Mouse (Mus musculus) urinary bladder, postnatal 10 days (tissue): ENCODE data around the gene Glb1l.

Source experiments
- DNase-seq: peaks from one replicate; pipeline ENCODE4 v3.0.0; 2022; ENCODE audit warnings: low spot score

Gene Glb1l

GRCm38 (mm10) chr1:75192452-75192851, 18.2 kb downstream of the Glb1l start:
- no peak for DNase-seq

- peak; percentile 79 for DNase-seq
Measured at GRCm38 (mm10) chr1:75191622-75192402, 18.8 kb downstream of the Glb1l start, which contains the start of the genes Ankzf1 and Atg9a. TSS of gene Ankzf1 (plus strand) at chr1:75192151. TSS of gene Atg9a (minus strand) at chr1:75192196.

GRCm38 (mm10) chr1:75191258-75191621, 19.4 kb downstream of the Glb1l start:
- no peak for DNase-seq

- no peak for DNase-seq
Measured at GRCm38 (mm10) chr1:75190577-75190976, 20.0 kb downstream of the Glb1l start.

- no peak for DNase-seq
Measured at GRCm38 (mm10) chr1:75187914-75188483, 22.6 kb downstream of the Glb1l start.

GRCm38 (mm10) chr1:75187126-75187525, 23.5 kb downstream of the Glb1l start:
- no peak for DNase-seq

GRCm38 (mm10) chr1:75185495-75185894, 25.1 kb downstream of the Glb1l start:
- DNase-seq: no peak

GRCm38 (mm10) chr1:75182160-75182559, 28.5 kb downstream of the Glb1l start:
- no peak for DNase-seq

GRCm38 (mm10) chr1:75181377-75181870, 29.2 kb downstream of the Glb1l start:
- DNase-seq: no peak

- no peak for DNase-seq
Measured at GRCm38 (mm10) chr1:75180741-75181140, 29.9 kb downstream of the Glb1l start.

- DNase-seq: peak; percentile 45
Measured at GRCm38 (mm10) chr1:75180105-75180590, 30.5 kb downstream of the Glb1l start, which contains the start of gene Abcb6. TSS of gene Abcb6 (minus strand) at chr1:75180392.

GRCm38 (mm10) chr1:75179334-75180104, 31.1 kb downstream of the Glb1l start:
- DNase-seq: no peak

- DNase-seq: peak; percentile 93
Measured at GRCm38 (mm10) chr1:75168472-75169464, 41.8 kb downstream of the Glb1l start, which contains the start of gene Zfand2b. TSS of gene Zfand2b (plus strand) at chr1:75168646.

- no peak for DNase-seq
Measured at GRCm38 (mm10) chr1:75168093-75168471, 42.5 kb downstream of the Glb1l start.

- no peak for DNase-seq
Measured at GRCm38 (mm10) chr1:75160256-75160617, 50.4 kb downstream of the Glb1l start.

- no peak for DNase-seq
Measured at GRCm38 (mm10) chr1:75159540-75160255, 50.9 kb downstream of the Glb1l start.

GRCm38 (mm10) chr1:75158990-75159389, 51.6 kb downstream of the Glb1l start:
- DNase-seq: no peak

- no peak for DNase-seq
Measured at GRCm38 (mm10) chr1:75155837-75156236, 54.8 kb downstream of the Glb1l start.

GRCm38 (mm10) chr1:75148727-75149126, 61.9 kb downstream of the Glb1l start:
- no peak for DNase-seq
